Mouse (Mus musculus) G1E (cell line): ENCODE results near the gene Megf6. TPM values are rescaled to one million over a fixed set of nuclear protein-coding genes. Genes with fewer than 3 reads are reported as not detected.
A peak's percentile ranks its signal among the peaks of the same experiment; 100 is the strongest.

Source experiments
- ATAC-seq: 2 replicates; pipeline ENCODE4 v1.8.0; 2016; ENCODE audit warnings: mild to moderate bottlenecking; ENCODE audit not compliant: insufficient number of reproducible peaks, poor library complexity, low FRiP score, severe bottlenecking; ENCODE audit errors: extremely low read depth
- DNase-seq: peaks from one replicate; pipeline ENCODE4 v3.0.0; 2012; ENCODE audit warnings: low spot score
- H3K27me3 ChIP-seq: 2 replicates; pipeline ENCODE4 v1.6.1; 2012; ENCODE audit warnings: mild to moderate bottlenecking, low read length, inconsistent platforms; ENCODE audit not compliant: insufficient read depth
- H3K36me3 ChIP-seq: replicated peaks from 2 replicates; pipeline ENCODE3; 2012; ENCODE audit warnings: mild to moderate bottlenecking, inconsistent platforms
- H3K4me1 ChIP-seq: 2 replicates; pipeline ENCODE4 v1.6.1; 2012; ENCODE audit warnings: low read depth, low read length, inconsistent platforms, mixed read lengths; ENCODE audit not compliant: insufficient read depth
- H3K4me3 ChIP-seq: 2 replicates; pipeline ENCODE4 v1.5.1; 2012; ENCODE audit warnings: low read depth, mild to moderate bottlenecking, inconsistent platforms, low read length, moderate library complexity, mixed read lengths
- H3K9me3 ChIP-seq: replicated peaks from 2 replicates; pipeline ENCODE4 v1.6.1; 2012; ENCODE audit warnings: inconsistent platforms
- CTCF ChIP-seq: IDR thresholded peaks from 2 replicates; pipeline ENCODE4 v1.5.1; 2012; ENCODE audit warnings: low read depth, low read length, inconsistent platforms, mixed read lengths
- GATA1 ChIP-seq: IDR thresholded peaks from 2 replicates; pipeline ENCODE4 v1.6.1; 2012; ENCODE audit warnings: borderline replicate concordance, low read length, inconsistent platforms, mixed read lengths
- GATA2 ChIP-seq: IDR thresholded peaks from 2 replicates; pipeline ENCODE4 v1.6.1; 2012; ENCODE audit warnings: low read depth, low read length, inconsistent platforms, borderline replicate concordance
- POLR2AphosphoS5 ChIP-seq: IDR thresholded peaks from 2 replicates; pipeline ENCODE4 v1.6.1; 2012; ENCODE audit warnings: low read depth, low read length, inconsistent platforms; ENCODE audit not compliant: insufficient replicate concordance
- TAL1 ChIP-seq: conservative IDR thresholded peaks from 2 replicates; pipeline ENCODE4 v1.6.1; 2012; ENCODE audit warnings: low read depth, low read length, inconsistent platforms, mixed read lengths
- polyA plus RNA-seq: library from polyadenylated mRNA; stranded (reverse); fragments of >175 nt; gene quantifications from 2 replicates; pipeline ENCODE4 v1.2.3, GENCODE M21; 2012
- total RNA-seq, 2 experiments: library from RNA; stranded (forward) in 1 of 2; stranded (reverse) in 1 of 2; fragments of 200-1000 nt in 1 of 2; fragments of >200 nt in 1 of 2; fragmentation: Nextera tagmentation in 1 of 2; gene quantifications; 2 replicates each; pipeline ENCODE4 v1.2.3; 2014 to 2017

The Megf6 gene
- total and polyA plus RNA-seq, 3 experiments, result 0.01 to 0.05 TPM; not detected in 1

GRCm38 (mm10) chr4:154260755-154261154 is 90.2 kb downstream of the Megf6 start:
- H3K9me3 ChIP-seq, result peaks cover 97% of the 10 kb centered on the region
- no peak for DNase-seq
- H3K27me3 ChIP-seq, result no peaks in the 10 kb centered on the region; the same call in 1 of the 2 replicates
- no peak for ATAC-seq
- H3K4me1 ChIP-seq, result no peaks in the 10 kb centered on the region; the same call in 1 of the 2 replicates
- no peaks in the 10 kb centered on the region for H3K36me3 ChIP-seq
- H3K4me3 ChIP-seq, result no peak overlapping the region
- TF ChIP-seq GATA1 (no peak), CTCF (no peak), POLR2AphosphoS5 (no peak), TAL1 (no peak), GATA2 (no peak)

GRCm38 (mm10) chr4:154262071-154262470 is 91.5 kb downstream of the Megf6 start:
- Histone ChIP-seq H3K4me1 (no peaks in the 10 kb centered on the region; the same call in 1 of the 2 replicates), H3K36me3 (no peaks in the 10 kb centered on the region), H3K27me3 (no peaks in the 10 kb centered on the region; the same call in 1 of the 2 replicates), H3K4me3 (no peak overlapping the region), H3K9me3 (peaks cover 99% of the 10 kb centered on the region)
- ATAC-seq (no peak), DNase-seq (no peak)
- TF ChIP-seq POLR2AphosphoS5 (no peak), GATA2 (no peak)

- DNase-seq (no peak), ATAC-seq (no peak)
- Histone ChIP-seq H3K4me1 (no peaks in the 10 kb centered on the region; the same call in 1 of the 2 replicates), H3K4me3 (peak overlapping the region; percentile 6; the same call in 1 of the 2 replicates), H3K36me3 (no peaks in the 10 kb centered on the region), H3K27me3 (no peaks in the 10 kb centered on the region; the same call in 1 of the 2 replicates), H3K9me3 (peaks cover 97% of the 10 kb centered on the region)
- TF ChIP-seq GATA1 (no peak), GATA2 (no peak), TAL1 (no peak), CTCF (no peak), POLR2AphosphoS5 (no peak)
Measured at GRCm38 (mm10) chr4:154267511-154267910, 97.0 kb downstream of the Megf6 start.

GRCm38 (mm10) chr4:154269520-154269919 is 99.0 kb downstream of the Megf6 start:
- DNase-seq (no peak), ATAC-seq (no peak)
- H3K4me1 ChIP-seq, result no peaks in the 10 kb centered on the region
- H3K4me3 ChIP-seq, result no peak overlapping the region; the same call in 1 of the 2 replicates
- TF ChIP-seq CTCF (no peak), POLR2AphosphoS5 (no peak), TAL1 (no peak), GATA1 (no peak), GATA2 (no peak)
- H3K27me3 ChIP-seq, result no peaks in the 10 kb centered on the region; the same call in 1 of the 2 replicates
- H3K9me3 ChIP-seq, result peaks cover 99% of the 10 kb centered on the region
- no peaks in the 10 kb centered on the region for H3K36me3 ChIP-seq

- ATAC-seq (no peak), DNase-seq (no peak)
- H3K4me3 ChIP-seq, result no peak overlapping the region
- H3K9me3 ChIP-seq, result peaks cover 98% of the 10 kb centered on the region
- H3K4me1 ChIP-seq, result no peaks in the 10 kb centered on the region
- H3K27me3 ChIP-seq, result no peaks in the 10 kb centered on the region; the same call in 1 of the 2 replicates
- peak; percentile 43; the same call in 1 of the 2 replicates for TF ChIP-seq CTCF
- TF ChIP-seq POLR2AphosphoS5, result no peak
- no peaks in the 10 kb centered on the region for H3K36me3 ChIP-seq
Measured at GRCm38 (mm10) chr4:154273000-154273399, 102.5 kb downstream of the Megf6 start.

GRCm38 (mm10) chr4:154279481-154279880 is 109.0 kb downstream of the Megf6 start:
- TF ChIP-seq TAL1 (no peak), GATA2 (no peak), POLR2AphosphoS5 (no peak), CTCF (no peak), GATA1 (no peak)
- no peaks in the 10 kb centered on the region for H3K36me3 ChIP-seq
- H3K4me3 ChIP-seq, result 0 out of 2 replicates have a peak overlapping the region, but pooled peaks have one; percentile 2
- DNase-seq (no peak), ATAC-seq (no peak)
- H3K27me3 ChIP-seq, result no peaks in the 10 kb centered on the region
- H3K9me3 ChIP-seq, result peaks cover 98% of the 10 kb centered on the region
- H3K4me1 ChIP-seq, result no peaks in the 10 kb centered on the region
